Mouse (Mus musculus): ENCODE measurements at regions not wholly inside any gene's neighbourhood (a gene's known extent, or its start where the extent isn't known, plus 50 kb on each side); places are given as distances from the start of the nearest gene placed in this dataset.

- TF ChIP-seq CTCF (IDR thresholded peaks at IDR 0.05; ENCODE audit: extremely low read depth, insufficient read depth, low read length), result no peak
- no peak for TF ChIP-seq POLR2A (IDR thresholded peaks at IDR 0.05; ENCODE audit: extremely low read depth, insufficient read depth, low read length)
Measured at GRCm38 (mm10) chr2:137566619-137567018, 450.2 kb upstream of the Jag1 start.
